Comparison of ENCODE assay signal across 10 mouse cellular contexts in the genomic region with DNA sequence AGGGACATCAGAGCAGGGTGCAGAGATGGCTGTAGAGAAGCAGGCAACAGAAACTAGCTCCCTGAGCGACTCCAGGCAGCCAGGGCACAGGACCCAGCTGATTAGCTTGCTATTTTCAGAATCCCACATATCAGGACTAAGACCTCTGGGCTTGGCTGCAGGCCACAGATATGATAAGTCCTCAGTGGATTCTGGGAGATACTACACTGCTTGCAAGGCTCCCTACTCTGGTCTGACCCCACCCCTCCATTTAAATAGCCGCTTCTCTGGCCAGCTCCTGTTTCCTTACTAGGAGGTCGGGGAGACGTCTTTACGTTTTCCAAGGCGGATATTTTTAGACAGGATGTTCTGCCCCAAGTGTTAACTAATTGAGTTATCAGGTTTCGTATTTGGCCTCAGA.
A peak's percentile ranks its signal among the peaks of the same experiment; 100 is the strongest.
DNase-seq lines count a peak whose midpoint lies in the region; ATAC-seq lines count a peak whose summit lies in the region.
"Had no signal": no experiment of that assay in that cellular context is flagged by ENCODE, and none has a peak within 500 bp of the region (broad histone marks: within the 10 kb centered on the region; RNA-seq: fewer than 3 reads in every experiment).

No protein-coding gene starts in this region.

- intact Hi-C loops in heart, postnatal 14 days (cut with DNase I): no loop called here

- H3K27me3 ChIP-seq in hindbrain, embryonic 10.5 days (ENCODE audit: insufficient read depth, poor library complexity, severe bottlenecking): no peaks in the 10 kb centered on the region
- no peaks in the 10 kb centered on the region for H3K27me3 ChIP-seq in hindbrain, embryonic 12.5 days
- no peaks in the 10 kb centered on the region for H3K27me3 ChIP-seq in embryonic facial prominence, embryonic 10.5 days (replicated peaks; ENCODE audit: low read depth, poor library complexity, severe bottlenecking)
- H3K27me3 ChIP-seq in liver, embryonic 16.5 days (ENCODE audit: control insufficient read depth, insufficient read depth, low read depth, low read length): no peaks in the 10 kb centered on the region
- no peaks in the 10 kb centered on the region for H3K27me3 ChIP-seq in midbrain, embryonic 13.5 days
- H3K27me3 ChIP-seq in hindbrain, embryonic 16.5 days (replicated peaks; ENCODE audit: control insufficient read depth, insufficient read depth, low read length): no peaks in the 10 kb centered on the region
- H3K27me3 ChIP-seq: neural tube, embryonic 12.5 days had no signal

- H3K36me3 ChIP-seq in hindbrain, embryonic 10.5 days: no peaks in the 10 kb centered on the region
- H3K36me3 ChIP-seq in hindbrain, embryonic 12.5 days: no peaks in the 10 kb centered on the region
- H3K36me3 ChIP-seq in embryonic facial prominence, embryonic 10.5 days (replicated peaks): no peaks in the 10 kb centered on the region
- H3K36me3 ChIP-seq in liver, embryonic 16.5 days (ENCODE audit: control insufficient read depth, insufficient read depth): no peaks in the 10 kb centered on the region
- no peaks in the 10 kb centered on the region for H3K36me3 ChIP-seq in midbrain, embryonic 13.5 days
- no peaks in the 10 kb centered on the region for H3K36me3 ChIP-seq in hindbrain, embryonic 16.5 days (ENCODE audit: control insufficient read depth, insufficient read depth, low read length)
- H3K36me3 ChIP-seq: neural tube, embryonic 12.5 days had no signal

- no peak overlapping the region for H3K9ac ChIP-seq in hindbrain, embryonic 12.5 days
- no peak overlapping the region for H3K9ac ChIP-seq in liver, embryonic 16.5 days (ENCODE audit: low read depth, low read length)
- no peak overlapping the region for H3K9ac ChIP-seq in midbrain, embryonic 13.5 days (replicated peaks)
- no peak overlapping the region for H3K9ac ChIP-seq in hindbrain, embryonic 16.5 days (ENCODE audit: low read depth, low read length)
- H3K9ac ChIP-seq: hindbrain, embryonic 14.5 days; neural tube, embryonic 12.5 days had no signal

- peaks cover 3% of the 10 kb centered on the region; the same call in 1 of the 2 replicates for H3K9me3 ChIP-seq in hindbrain, embryonic 10.5 days
- no peaks in the 10 kb centered on the region for H3K9me3 ChIP-seq in hindbrain, embryonic 12.5 days (replicated peaks)
- 0 out of 2 replicates have a peak, but pooled peaks cover 3% of the 10 kb centered on the region for H3K9me3 ChIP-seq in embryonic facial prominence, embryonic 10.5 days
- H3K9me3 ChIP-seq in liver, embryonic 16.5 days (replicated peaks; ENCODE audit: control insufficient read depth, low read length): no peaks in the 10 kb centered on the region
- H3K9me3 ChIP-seq in midbrain, embryonic 13.5 days: no peaks in the 10 kb centered on the region
- no peaks in the 10 kb centered on the region for H3K9me3 ChIP-seq in hindbrain, embryonic 16.5 days (ENCODE audit: control insufficient read depth, low read length)
- H3K9me3 ChIP-seq: neural tube, embryonic 12.5 days had no signal

- no peak for ATAC-seq in hindbrain, embryonic 12.5 days (ENCODE audit: low FRiP score)
- ATAC-seq in liver, embryonic 16.5 days (ENCODE audit: low read depth): peak; percentile 59
- no peak for ATAC-seq in midbrain, embryonic 13.5 days
- no peak for ATAC-seq in hindbrain, embryonic 16.5 days

- WGBS in hindbrain, embryonic 10.5 days: 48% methylated on average over 7 of the region's 7 CpGs
- WGBS in hindbrain, embryonic 12.5 days: 52% methylated on average over 7 of the region's 7 CpGs
- 26% methylated on average over 7 of the region's 7 CpGs for WGBS in embryonic facial prominence, embryonic 10.5 days
- 15% methylated on average over 7 of the region's 7 CpGs for WGBS in liver, embryonic 16.5 days (ENCODE audit: insufficient replicate concordance)
- WGBS in midbrain, embryonic 13.5 days: 63% methylated on average over 7 of the region's 7 CpGs
- WGBS in hindbrain, embryonic 16.5 days: 49% methylated on average over 7 of the region's 7 CpGs

- no peak overlapping the region for H3K27ac ChIP-seq in hindbrain, embryonic 10.5 days
- no peak overlapping the region for H3K27ac ChIP-seq in hindbrain, embryonic 12.5 days
- no peak overlapping the region; the same call in 1 of the 2 replicates for H3K27ac ChIP-seq in embryonic facial prominence, embryonic 10.5 days (replicated peaks)
- no peak overlapping the region for H3K27ac ChIP-seq in liver, embryonic 16.5 days (ENCODE audit: low read length)
- no peak overlapping the region for H3K27ac ChIP-seq in midbrain, embryonic 13.5 days
- no peak overlapping the region for H3K27ac ChIP-seq in hindbrain, embryonic 16.5 days (ENCODE audit: low read depth, low read length)
- H3K27ac ChIP-seq: hindbrain, embryonic 14.5 days; neural tube, embryonic 12.5 days had no signal

- 0 out of 2 replicates have a peak overlapping the region, but pooled peaks have one; percentile 4 for H3K4me3 ChIP-seq in hindbrain, embryonic 10.5 days
- no peak overlapping the region for H3K4me3 ChIP-seq in hindbrain, embryonic 12.5 days
- H3K4me3 ChIP-seq in embryonic facial prominence, embryonic 10.5 days: peak overlapping the region; percentile 13; the same call in 1 of the 2 replicates
- no peak overlapping the region for H3K4me3 ChIP-seq in liver, embryonic 16.5 days (ENCODE audit: low read depth, low read length)
- H3K4me3 ChIP-seq in midbrain, embryonic 13.5 days (replicated peaks): no peak overlapping the region
- H3K4me3 ChIP-seq in hindbrain, embryonic 16.5 days (ENCODE audit: low read length): no peak overlapping the region
- H3K4me3 ChIP-seq: neural tube, embryonic 12.5 days had no signal

- peaks cover 30% of the 10 kb centered on the region for H3K4me1 ChIP-seq in hindbrain, embryonic 10.5 days (replicated peaks)
- H3K4me1 ChIP-seq in hindbrain, embryonic 12.5 days: peaks cover 31% of the 10 kb centered on the region
- peaks cover 42% of the 10 kb centered on the region for H3K4me1 ChIP-seq in embryonic facial prominence, embryonic 10.5 days
- H3K4me1 ChIP-seq in liver, embryonic 16.5 days (ENCODE audit: control insufficient read depth, low read depth, low read length): no peaks in the 10 kb centered on the region; the same call in 1 of the 2 replicates
- H3K4me1 ChIP-seq in midbrain, embryonic 13.5 days (replicated peaks): peaks cover 31% of the 10 kb centered on the region
- peaks cover 12% of the 10 kb centered on the region for H3K4me1 ChIP-seq in hindbrain, embryonic 16.5 days (ENCODE audit: control insufficient read depth, insufficient read depth, low read depth, low read length)

- DNase-seq in hindbrain, embryonic 10.5 days (ENCODE audit: low spot score): no peak
- DNase-seq in embryonic facial prominence, embryonic 10.5 days (ENCODE audit: low spot score): no peak
- DNase-seq in heart, postnatal 14 days: peak; percentile 47 to 54
- DNase-seq in adrenal gland, postnatal 36 days: no peak

- H3K4me2 ChIP-seq in hindbrain, embryonic 12.5 days (replicated peaks): no peak overlapping the region
- H3K4me2 ChIP-seq in liver, embryonic 16.5 days (ENCODE audit: low read depth, low read length): peak overlapping the region; percentile 18; the same call in 1 of the 2 replicates
- no peak overlapping the region for H3K4me2 ChIP-seq in midbrain, embryonic 13.5 days (replicated peaks)
- no peak overlapping the region for H3K4me2 ChIP-seq in hindbrain, embryonic 16.5 days (ENCODE audit: low read length)
- H3K4me2 ChIP-seq: hindbrain, embryonic 14.5 days; neural tube, embryonic 12.5 days had no signal

Comparison
In these comparisons a context has a peak if more than half of its experiments do, and no peak if none do; other contexts are left out.
1. H3K4me3 ChIP-seq: peak in hindbrain, embryonic 10.5 days (single experiment) and embryonic facial prominence, embryonic 10.5 days (single experiment); none in hindbrain, embryonic 12.5 days (single experiment), liver, embryonic 16.5 days (single experiment), midbrain, embryonic 13.5 days (single experiment) and hindbrain, embryonic 16.5 days (single experiment).
2. DNase-seq: peak in heart, postnatal 14 days (2 of 2); none in hindbrain, embryonic 10.5 days (single experiment), embryonic facial prominence, embryonic 10.5 days (single experiment) and adrenal gland, postnatal 36 days (0 of 2).